Mouse (Mus musculus) urinary bladder, postnatal 10 days (tissue): ENCODE data around the gene Rom1.
"Not testable (repeated sequence)": the region's sequence is repeated elsewhere in the genome, so short reads cannot be mapped to it uniquely, and the experiment has no call there.

Experiments
- DNase-seq: peaks from one replicate; pipeline ENCODE4 v3.0.0; 2022; ENCODE audit warnings: low spot score

Rom1 gene

GRCm38 (mm10) chr19:8929224-8930088 is at the start of gene Rom1, which contains the start of gene Eml3:
Rom1 (minus strand) TSS chr19:8929356.
Eml3 (plus strand) TSS chr19:8929552.
- no peak for DNase-seq

GRCm38 (mm10) chr19:8976535-8976934 is 47.4 kb upstream of the Rom1 start:
- DNase-seq, result no peak

- DNase-seq, result no peak
Observed at GRCm38 (mm10) chr19:8975491-8975890, 46.3 kb upstream of the Rom1 start.

DNA sequence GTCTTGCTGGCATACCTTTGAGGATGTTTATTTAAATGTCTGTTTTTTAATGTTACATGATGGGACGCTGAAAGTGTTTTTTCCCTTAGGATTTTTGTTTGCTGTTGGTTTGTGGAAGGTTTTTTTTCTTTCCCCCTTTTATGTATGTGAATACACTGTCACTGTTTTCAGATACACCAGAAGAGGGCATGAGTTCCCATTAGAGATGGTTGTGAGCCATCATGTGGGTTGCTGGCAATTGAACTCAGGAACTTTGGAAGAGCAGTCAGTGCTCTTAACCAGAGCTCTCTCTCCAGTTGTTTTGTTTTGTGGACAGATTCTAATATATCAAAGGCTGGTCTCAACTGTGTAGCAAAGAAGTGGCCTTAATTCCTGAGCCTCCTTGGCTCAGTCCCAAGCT is 45.5 kb upstream of the Rom1 start:
- no peak for DNase-seq

DNA sequence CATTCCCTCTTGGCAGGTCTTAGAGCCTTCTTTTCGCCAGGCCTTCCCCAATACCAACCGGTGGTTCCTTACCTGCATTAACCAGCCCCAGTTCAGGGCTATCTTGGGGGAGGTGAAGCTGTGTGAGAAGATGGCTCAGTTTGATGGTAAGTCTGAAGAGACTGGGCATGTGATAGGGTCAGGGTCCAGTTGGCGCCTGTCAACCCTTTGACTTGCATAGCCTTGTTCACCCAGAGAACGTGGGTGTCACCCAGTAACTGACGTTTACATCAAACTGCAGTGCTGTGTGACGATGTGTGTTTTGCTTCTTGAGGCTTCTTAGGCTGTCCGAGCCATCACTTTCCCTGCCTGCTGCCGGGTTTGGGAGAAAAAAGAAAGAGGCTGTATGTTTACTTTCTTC is 43.3 kb upstream of the Rom1 start:
- not testable (repeated sequence) for DNase-seq

GRCm38 (mm10) chr19:8967893-8968292 is 38.7 kb upstream of the Rom1 start:
- no peak for DNase-seq

- DNase-seq, result no peak
Observed at GRCm38 (mm10) chr19:8967373-8967743, 38.2 kb upstream of the Rom1 start.

DNA sequence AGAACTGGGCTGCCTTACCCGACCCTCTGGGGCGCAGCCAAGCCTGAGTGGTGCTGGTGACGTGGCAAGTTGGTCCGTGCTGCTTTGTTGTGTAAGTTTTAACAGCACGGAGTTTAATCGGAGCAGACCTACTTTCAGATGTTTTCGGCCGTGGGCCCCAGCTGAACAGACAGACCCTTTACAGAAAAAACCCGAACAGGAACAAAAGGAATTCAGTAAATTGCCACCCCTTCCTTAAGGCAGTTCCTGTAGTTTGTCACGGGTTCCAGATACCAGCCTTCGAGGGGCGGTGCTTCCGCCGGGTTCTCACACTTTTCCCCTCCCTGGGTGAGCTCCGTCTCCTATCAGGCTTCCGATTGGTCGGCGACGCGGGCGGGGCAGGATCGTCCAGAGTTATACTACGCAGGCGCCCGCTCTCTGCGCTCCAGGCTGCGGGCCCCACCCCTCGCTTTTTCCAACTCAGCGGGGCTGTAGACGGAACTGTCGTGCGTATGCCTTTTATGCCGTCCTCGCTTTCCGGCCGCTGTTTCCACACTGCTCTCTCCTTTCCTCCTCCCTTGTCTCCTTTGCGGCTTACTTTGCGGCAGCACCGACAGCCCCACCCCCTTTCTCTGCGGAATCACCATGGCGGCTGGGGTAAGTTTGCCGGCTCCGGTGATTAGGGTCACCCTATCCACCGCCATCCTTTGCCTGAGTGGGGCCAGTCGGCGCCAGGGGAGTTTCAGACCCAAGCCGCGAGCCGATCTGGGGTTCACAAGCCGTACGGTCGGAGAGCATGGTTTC is 37.6 kb upstream of the Rom1 start, which contains the start of gene Eef1g:
TSS of gene Eef1g (plus strand) at position 452 of the 783 bp plus-strand sequence.
- DNase-seq, result peak; percentile 95

GRCm38 (mm10) chr19:8966198-8966589 is 37.0 kb upstream of the Rom1 start:
- no peak for DNase-seq

- DNase-seq, result no peak
Observed at GRCm38 (mm10) chr19:8965771-8966170, 36.6 kb upstream of the Rom1 start.

DNA sequence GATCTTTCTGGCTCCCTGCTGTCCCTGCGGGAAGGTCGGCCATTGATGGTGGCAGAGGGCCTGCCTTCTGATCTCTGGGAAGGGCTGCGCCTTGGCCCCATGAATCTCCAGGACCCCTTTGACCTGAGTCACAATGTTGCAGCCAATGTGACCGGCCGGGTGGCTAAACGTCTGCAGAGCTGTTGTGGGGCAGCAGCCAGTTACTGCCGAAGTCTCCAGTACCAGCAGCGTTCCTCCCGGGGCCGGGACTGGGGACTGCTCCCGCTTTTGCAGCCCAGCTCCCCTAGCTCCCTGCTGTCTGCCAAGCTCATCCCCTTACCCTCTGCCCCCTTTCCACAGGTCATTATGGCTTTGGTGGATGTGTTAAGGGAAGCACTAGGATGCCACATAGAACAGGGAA is 35.9 kb upstream of the Rom1 start:
- DNase-seq, result no peak

DNA sequence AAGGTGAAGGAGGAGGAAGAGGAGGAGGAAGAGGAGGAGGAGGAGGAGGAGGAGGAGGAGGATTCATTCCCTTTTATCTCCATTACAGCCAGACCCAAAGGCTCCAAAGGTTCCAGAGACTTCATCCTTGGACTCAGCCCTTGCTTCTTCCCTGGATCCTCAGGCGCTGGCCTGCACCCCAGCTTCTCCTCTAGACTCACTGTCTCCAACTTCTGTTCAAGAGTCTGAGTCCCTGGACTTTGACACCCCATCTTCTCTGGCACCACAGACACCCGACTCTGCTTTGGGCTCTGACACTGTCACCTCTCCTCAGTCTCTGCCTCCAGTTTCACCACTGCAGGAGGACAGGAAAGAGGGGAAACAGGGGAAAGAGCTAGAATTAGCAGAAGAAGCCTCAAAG is 33.1 kb upstream of the Rom1 start:
- no peak for DNase-seq

DNA sequence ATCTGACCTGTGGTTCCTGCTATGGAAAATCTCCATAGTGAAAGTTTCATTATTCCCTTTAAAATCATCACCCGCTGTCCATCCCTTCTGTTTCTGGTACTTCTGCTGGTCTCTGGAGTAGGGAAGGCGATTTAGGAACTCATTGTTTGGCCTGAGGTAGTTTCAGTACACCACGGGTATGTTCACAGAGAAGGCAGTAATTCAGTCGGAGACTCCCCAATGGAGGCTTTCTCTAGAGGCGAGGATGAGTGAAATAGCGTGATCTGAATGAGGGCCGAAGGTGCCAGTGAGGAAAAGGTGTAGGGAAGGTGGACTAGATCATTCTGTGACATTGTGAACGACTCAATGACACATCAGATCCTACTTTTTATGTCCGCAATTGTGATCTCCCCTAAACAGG is 25.0 kb upstream of the Rom1 start:
- DNase-seq, result no peak

DNA sequence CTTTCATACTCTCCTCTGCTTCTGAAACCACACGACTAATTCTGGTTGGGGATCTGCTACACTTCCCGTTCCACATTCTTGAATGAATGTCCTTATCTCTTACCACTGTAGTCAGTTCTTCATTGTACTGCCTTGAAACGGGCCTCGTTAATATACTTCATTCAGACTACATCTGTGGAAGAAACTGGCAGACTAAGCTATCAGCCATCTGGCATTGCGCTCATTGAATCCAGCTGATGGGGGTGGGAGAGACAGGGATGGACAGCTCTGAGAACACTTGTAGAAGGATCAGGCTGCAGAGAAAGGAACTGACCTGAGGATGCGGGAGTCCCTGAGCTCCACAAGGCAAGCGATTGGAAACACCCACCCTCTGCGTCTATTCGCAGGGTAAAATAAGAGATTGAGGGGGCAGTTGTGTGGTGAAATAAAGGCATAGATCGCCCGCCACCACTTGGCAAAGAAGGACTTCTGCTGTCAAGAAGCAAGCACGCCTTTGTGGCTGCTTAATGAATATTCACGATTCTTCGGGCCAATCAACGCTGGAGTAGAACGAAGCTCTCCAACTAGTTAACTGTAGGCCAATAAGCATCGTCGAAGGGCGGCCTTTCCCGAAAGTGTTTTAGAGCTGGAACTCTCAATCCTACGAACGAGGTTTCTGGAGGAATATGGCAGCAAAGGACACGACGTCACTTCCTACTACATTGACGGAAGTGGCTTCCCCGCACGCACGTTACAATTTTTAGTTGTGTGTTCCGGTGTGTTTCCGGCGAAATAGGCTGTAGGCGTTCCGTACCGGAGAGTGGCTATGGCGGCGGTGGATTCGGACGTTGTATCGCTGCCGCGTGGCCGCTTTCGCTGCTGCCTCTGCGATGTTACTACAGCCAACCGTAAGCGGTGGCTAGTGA is 24.2 kb upstream of the Rom1 start, which contains the start of gene Tut1:
TSS of gene Tut1 (plus strand) at position 713 of the 905 bp plus-strand sequence.
- DNase-seq, result peak; percentile 62

DNA sequence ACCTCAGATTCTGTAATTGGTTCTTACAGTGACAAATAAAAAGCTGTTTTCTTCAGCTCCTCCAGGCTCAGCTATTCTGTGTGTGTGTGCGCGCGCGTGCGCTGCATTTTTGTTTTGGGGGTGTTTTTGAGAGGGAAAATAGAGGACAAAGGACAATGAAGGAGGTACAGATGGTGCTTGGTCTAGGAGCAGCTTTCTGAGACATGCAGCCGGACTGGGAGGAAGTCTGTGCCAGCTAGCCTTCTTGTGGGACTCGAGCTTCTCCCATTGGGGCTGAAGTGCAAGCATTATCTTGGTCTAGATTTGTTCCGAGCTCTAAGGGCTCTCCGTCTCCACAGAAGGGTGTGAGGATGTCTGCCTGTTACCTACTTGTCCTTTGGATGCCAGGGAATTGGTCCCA is 23.1 kb upstream of the Rom1 start:
- DNase-seq, result no peak

DNA sequence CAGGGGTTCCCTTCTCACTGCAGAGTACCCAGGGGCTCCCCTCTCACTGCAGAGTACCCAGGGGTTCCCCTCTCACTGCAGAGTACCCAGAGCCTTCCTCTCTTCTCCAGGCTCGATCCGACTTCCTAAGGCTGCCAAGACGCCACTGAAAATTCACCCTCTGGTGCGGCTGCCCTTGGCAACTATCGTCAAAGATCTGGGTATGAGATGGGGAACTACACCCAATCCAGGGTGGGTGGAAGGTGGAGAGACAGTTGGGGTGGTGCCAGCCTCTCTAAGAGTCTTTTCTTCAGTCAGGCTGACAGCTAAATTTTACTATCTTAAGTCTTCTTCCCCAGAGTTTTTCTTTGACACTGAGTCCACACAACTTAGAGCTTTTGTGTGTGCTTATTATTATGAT is 21.0 kb upstream of the Rom1 start:
- DNase-seq, result no peak

GRCm38 (mm10) chr19:8946929-8947328 is 17.8 kb upstream of the Rom1 start:
- no peak for DNase-seq

DNA sequence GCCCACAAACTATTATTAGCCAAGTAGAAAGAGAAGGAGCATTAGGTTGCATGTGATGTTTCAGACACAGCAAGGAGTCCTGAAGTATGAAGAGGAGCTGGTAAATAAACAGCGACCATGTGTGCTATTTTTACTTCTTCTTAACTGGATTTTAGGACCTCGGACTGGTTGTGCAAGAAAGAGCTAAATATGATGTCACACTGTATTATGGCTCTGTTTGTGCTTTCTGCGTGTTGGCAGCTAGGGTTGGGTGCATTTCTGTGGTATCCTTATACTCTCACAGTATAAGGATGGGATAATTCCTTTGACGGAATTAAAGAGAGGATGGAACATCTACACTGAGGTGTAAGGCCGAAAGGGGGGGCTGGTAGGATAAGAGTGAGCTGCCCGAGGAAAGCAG is 16.1 kb upstream of the Rom1 start:
- DNase-seq, result no peak

- peak; percentile 57 for DNase-seq
Observed at GRCm38 (mm10) chr19:8944750-8945149, 15.6 kb upstream of the Rom1 start.

GRCm38 (mm10) chr19:8944062-8944461 is 14.9 kb upstream of the Rom1 start:
- no peak for DNase-seq

DNA sequence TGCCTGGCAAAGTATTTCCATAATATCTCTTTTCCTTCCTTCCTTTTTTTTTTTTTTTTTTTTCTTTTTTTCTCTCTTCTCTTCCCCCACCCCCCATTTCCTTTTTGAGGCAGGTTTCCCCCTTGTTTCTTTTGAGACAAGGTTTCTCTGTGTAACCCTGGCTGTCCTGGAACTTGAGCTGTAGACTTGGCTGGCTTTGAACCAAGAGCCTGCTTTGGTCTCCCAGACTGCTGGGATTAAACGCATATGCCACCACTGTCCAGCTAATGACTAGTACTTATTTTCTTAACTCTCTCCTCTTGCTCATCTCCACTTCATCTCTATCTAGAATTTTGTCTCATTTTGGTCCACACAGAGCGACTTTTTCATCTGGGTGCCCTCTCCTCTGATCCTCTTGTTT is 13.9 kb upstream of the Rom1 start:
- DNase-seq, result no peak
